Mouse (Mus musculus): ENCODE measurements around the gene Zfp62. TPM values are rescaled to one million over a fixed set of nuclear protein-coding genes. Genes with fewer than 3 reads are reported as not detected.

Gene Zfp62
- polyA plus RNA-seq, 1 experiment = 3.3 TPM

DNA sequence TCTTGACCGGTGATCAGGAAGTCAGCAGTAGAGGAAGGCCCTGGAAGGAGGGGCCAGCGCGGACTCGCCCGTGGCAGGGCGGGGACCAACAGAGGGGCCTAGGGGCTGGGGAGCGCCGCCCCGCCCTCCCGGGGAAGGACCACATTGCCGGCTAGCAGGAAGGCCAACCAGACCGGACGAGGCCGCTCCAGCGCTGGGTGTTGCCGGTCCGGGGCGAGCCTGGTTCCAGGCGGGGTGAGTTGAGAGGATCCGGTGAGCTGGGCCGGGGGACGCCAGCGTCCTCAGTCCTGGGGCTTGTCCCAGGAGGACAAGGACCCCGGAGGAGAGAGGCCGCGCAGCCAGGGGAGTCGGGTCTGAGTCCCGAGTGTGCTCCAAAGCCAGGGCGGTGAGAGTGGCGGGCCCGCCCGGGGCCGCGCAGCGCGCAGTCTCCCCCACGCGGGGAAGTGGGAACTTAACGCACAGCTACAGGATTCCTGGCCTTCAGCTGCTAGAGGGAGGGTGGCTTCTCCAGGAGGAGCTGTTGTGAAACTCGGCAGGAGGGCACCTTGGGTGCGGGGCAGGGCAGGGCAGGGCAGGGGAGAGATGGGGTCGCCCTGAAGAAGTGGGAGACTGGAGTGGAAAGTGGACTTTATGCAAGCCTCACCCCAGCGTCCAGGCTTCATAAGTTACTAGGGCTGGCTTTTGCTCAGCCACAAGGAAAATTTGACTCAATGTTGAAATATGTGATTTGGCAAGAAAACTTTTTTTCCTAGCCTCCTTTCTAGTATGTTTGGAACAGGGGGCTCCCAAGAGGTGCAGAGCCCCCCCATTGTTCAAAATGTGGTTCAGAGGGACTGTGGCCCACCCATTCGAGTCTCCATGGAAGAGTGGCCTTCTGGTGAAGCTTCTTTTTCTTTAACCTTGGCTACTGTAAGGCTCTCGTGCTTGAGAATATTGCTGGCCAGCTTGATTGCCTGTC, 47.6 kb downstream of the Zfp62 start:
- Histone ChIP-seq H3K36me3 (ENCODE audit: control insufficient read depth, insufficient read depth) (peaks cover 42% of the 10 kb centered on the region), H3K4me3 (ENCODE audit: insufficient read depth, poor library complexity, severe bottlenecking) (peak overlapping the region; percentile 68), H3K79me3 (ENCODE audit: low read depth) (peaks cover 34% of the 10 kb centered on the region), H3K27me3 (ENCODE audit: control insufficient read depth, insufficient read depth, insufficient read length) (no peaks in the 10 kb centered on the region), H3K79me2 (ENCODE audit: control insufficient read depth, insufficient read depth) (peaks cover 59% of the 10 kb centered on the region), H3ac (ENCODE audit: control insufficient read depth, insufficient read length, low read depth) (peak overlapping the region; percentile 98)
- TF ChIP-seq CEBPB (IDR thresholded peaks at IDR 0.05; ENCODE audit: low read depth) (no peak), FOSL1 (IDR thresholded peaks at IDR 0.05; ENCODE audit: insufficient read depth, low read length, poor library complexity, severe bottlenecking) (no peak), MYOG (IDR thresholded peaks at IDR 0.05; ENCODE audit: control insufficient read depth, extremely low read depth, insufficient read length) (no peak), MAX (IDR thresholded peaks at IDR 0.05) (peak; percentile 24), CTCF (IDR thresholded peaks at IDR 0.05; ENCODE audit: control insufficient read depth, insufficient read depth, insufficient read length) (peak; percentile 32), USF1 (IDR thresholded peaks at IDR 0.05; ENCODE audit: low read depth) (no peak), MYOD1 (IDR thresholded peaks at IDR 0.05; ENCODE audit: control insufficient read depth, insufficient read length, low read depth) (no peak)

DNA sequence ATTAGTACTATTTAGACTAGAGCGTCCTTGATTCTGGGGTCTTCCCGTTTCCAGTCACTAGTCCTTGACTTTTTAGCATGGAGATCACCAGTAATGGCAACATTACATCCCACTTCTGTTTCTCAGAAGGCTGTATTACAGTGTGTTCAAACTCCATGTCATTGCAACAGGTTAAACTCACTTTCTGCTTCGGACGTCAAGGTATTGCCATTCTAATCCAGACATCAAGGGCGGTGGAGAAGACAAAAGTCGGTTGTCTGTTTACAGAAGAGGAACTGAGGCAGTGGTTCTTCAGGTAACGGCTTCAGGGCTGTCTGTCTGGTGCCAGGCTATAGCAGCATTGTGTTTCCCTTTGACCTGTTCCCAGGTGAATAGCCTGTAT, 48.3 kb downstream of the Zfp62 start:
- Histone ChIP-seq H3K27me3 (ENCODE audit: control insufficient read depth, insufficient read depth, insufficient read length) (no peaks in the 10 kb centered on the region), H3ac (ENCODE audit: control insufficient read depth, insufficient read length, low read depth) (peak overlapping the region; percentile 5), H3K79me2 (ENCODE audit: control insufficient read depth, insufficient read depth) (peaks cover 62% of the 10 kb centered on the region), H3K36me3 (ENCODE audit: control insufficient read depth, insufficient read depth) (peaks cover 47% of the 10 kb centered on the region), H3K4me3 (ENCODE audit: insufficient read depth, poor library complexity, severe bottlenecking) (peak overlapping the region; percentile 68), H3K79me3 (ENCODE audit: low read depth) (peaks cover 34% of the 10 kb centered on the region)
- TF ChIP-seq MAX (IDR thresholded peaks at IDR 0.05) = no peak
- TF ChIP-seq USF1 (IDR thresholded peaks at IDR 0.05; ENCODE audit: low read depth) = no peak
- no peak for TF ChIP-seq MYOD1 (IDR thresholded peaks at IDR 0.05; ENCODE audit: control insufficient read depth, insufficient read length, low read depth)
- TF ChIP-seq CEBPB (IDR thresholded peaks at IDR 0.05; ENCODE audit: low read depth) = no peak
- TF ChIP-seq MYOG (IDR thresholded peaks at IDR 0.05; ENCODE audit: control insufficient read depth, extremely low read depth, insufficient read length) = no peak
- no peak for TF ChIP-seq FOSL1 (IDR thresholded peaks at IDR 0.05; ENCODE audit: insufficient read depth, low read length, poor library complexity, severe bottlenecking)
- TF ChIP-seq CTCF (IDR thresholded peaks at IDR 0.05; ENCODE audit: control insufficient read depth, insufficient read depth, insufficient read length) = no peak

DNA sequence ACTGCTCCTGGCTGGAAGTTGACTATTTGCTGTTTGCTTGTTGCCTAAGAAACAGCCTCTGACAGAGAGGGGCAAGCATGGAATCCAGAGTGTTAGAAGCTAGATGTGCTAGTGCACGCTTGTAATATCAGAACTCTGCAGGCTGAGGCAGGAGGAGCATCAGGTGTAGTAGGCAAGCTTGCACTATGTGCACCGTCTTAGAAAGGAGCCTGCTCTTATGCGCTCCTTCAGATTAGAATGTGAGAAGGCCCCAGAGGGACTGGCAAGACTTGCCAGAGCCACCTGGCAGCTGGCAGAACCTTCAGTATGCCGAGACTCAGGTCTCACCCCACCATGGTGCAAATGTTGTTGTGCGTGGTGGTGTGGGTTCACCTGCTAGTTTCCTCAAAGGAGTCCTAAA, 49.0 kb downstream of the Zfp62 start:
- TF ChIP-seq MYOG (IDR thresholded peaks at IDR 0.05; ENCODE audit: control insufficient read depth, extremely low read depth, insufficient read length) = no peak
- TF ChIP-seq USF1 (IDR thresholded peaks at IDR 0.05; ENCODE audit: low read depth) = no peak
- no peak for TF ChIP-seq MYOD1 (IDR thresholded peaks at IDR 0.05; ENCODE audit: control insufficient read depth, insufficient read length, low read depth)
- TF ChIP-seq MAX (IDR thresholded peaks at IDR 0.05) = no peak
- TF ChIP-seq CEBPB (IDR thresholded peaks at IDR 0.05; ENCODE audit: low read depth) = no peak
- TF ChIP-seq CTCF (IDR thresholded peaks at IDR 0.05; ENCODE audit: control insufficient read depth, insufficient read depth, insufficient read length) = no peak
- H3K36me3 ChIP-seq (ENCODE audit: control insufficient read depth, insufficient read depth) = peaks cover 53% of the 10 kb centered on the region
- no peak overlapping the region for H3ac ChIP-seq (ENCODE audit: control insufficient read depth, insufficient read length, low read depth)
- H3K27me3 ChIP-seq (ENCODE audit: control insufficient read depth, insufficient read depth, insufficient read length) = no peaks in the 10 kb centered on the region
- no peak overlapping the region for H3K4me3 ChIP-seq (ENCODE audit: insufficient read depth, poor library complexity, severe bottlenecking)
- peaks cover 62% of the 10 kb centered on the region for H3K79me2 ChIP-seq (ENCODE audit: control insufficient read depth, insufficient read depth)
- H3K79me3 ChIP-seq (ENCODE audit: low read depth) = peaks cover 37% of the 10 kb centered on the region

DNA sequence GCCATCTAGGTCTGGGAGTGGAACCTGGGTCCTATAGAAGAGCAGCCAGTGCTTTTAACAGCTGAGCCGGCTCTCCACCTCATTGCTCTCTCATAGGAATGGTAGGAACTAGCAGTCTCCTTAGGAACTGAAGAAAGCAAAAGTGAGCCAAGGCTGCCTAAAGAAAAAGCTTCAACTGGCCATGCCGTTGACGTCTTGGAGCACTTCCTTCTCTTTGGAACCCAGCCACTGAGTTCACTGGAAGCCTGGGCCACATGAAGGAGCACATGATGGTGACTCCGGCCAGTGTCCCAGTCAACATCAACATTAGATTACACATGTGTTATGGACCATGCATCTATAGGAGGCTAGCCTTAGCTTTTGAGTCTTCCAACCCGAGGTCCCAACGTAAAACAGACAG, 49.9 kb downstream of the Zfp62 start:
- TF ChIP-seq USF1 (IDR thresholded peaks at IDR 0.05; ENCODE audit: low read depth) = no peak
- H3K27me3 ChIP-seq (ENCODE audit: control insufficient read depth, insufficient read depth, insufficient read length) = no peaks in the 10 kb centered on the region
- H3K79me3 ChIP-seq (ENCODE audit: low read depth) = peaks cover 38% of the 10 kb centered on the region
- peaks cover 62% of the 10 kb centered on the region for H3K79me2 ChIP-seq (ENCODE audit: control insufficient read depth, insufficient read depth)
- H3K36me3 ChIP-seq (ENCODE audit: control insufficient read depth, insufficient read depth) = peaks cover 62% of the 10 kb centered on the region
- H3K4me3 ChIP-seq (ENCODE audit: insufficient read depth, poor library complexity, severe bottlenecking) = no peak overlapping the region
- H3ac ChIP-seq (ENCODE audit: control insufficient read depth, insufficient read length, low read depth) = no peak overlapping the region

DNA sequence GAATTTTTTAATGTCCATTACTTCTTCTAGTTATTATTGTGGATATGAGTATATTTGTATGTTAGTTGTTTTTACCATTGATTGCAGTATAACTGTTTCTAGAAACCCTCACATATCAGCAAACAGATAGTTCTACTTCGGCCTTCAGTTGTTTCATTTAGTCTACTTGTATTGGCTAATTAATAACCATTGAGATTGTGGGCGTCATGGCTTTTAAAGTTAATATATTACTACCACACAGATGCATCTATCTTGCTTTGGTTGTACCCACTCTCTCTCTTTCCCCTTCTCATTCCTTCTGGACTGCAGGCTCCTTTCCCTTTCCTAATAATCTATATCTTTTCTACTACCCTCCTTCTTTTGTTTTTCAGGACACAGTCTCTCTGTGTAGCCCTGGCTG, 56.2 kb downstream of the Zfp62 start:
- H3K27me3 ChIP-seq (ENCODE audit: control insufficient read depth, insufficient read depth, insufficient read length) = no peaks in the 10 kb centered on the region
- peaks cover 82% of the 10 kb centered on the region for H3K36me3 ChIP-seq (ENCODE audit: control insufficient read depth, insufficient read depth)
- H3K79me2 ChIP-seq (ENCODE audit: control insufficient read depth, insufficient read depth) = peaks cover 54% of the 10 kb centered on the region
- no peak overlapping the region for H3ac ChIP-seq (ENCODE audit: control insufficient read depth, insufficient read length, low read depth)
- H3K4me3 ChIP-seq (ENCODE audit: insufficient read depth, poor library complexity, severe bottlenecking) = no peak overlapping the region
- TF ChIP-seq USF1 (IDR thresholded peaks at IDR 0.05; ENCODE audit: low read depth) (no peak), CTCF (IDR thresholded peaks at IDR 0.05; ENCODE audit: control insufficient read depth, insufficient read depth, insufficient read length) (no peak), MAX (IDR thresholded peaks at IDR 0.05) (no peak), FOSL1 (IDR thresholded peaks at IDR 0.05; ENCODE audit: insufficient read depth, low read length, poor library complexity, severe bottlenecking) (no peak), MYOG (IDR thresholded peaks at IDR 0.05; ENCODE audit: control insufficient read depth, extremely low read depth, insufficient read length) (no peak), MYOD1 (IDR thresholded peaks at IDR 0.05; ENCODE audit: control insufficient read depth, insufficient read length, low read depth) (no peak), CEBPB (IDR thresholded peaks at IDR 0.05; ENCODE audit: low read depth) (no peak)
- H3K79me3 ChIP-seq (ENCODE audit: low read depth) = peaks cover 16% of the 10 kb centered on the region
